Mouse (Mus musculus) activated CD4-positive, CD25-positive, alpha-beta regulatory T cell, adult 4 months (primary cell): ENCODE results near the gene Pgk1. TPM values are rescaled to one million over a fixed set of nuclear protein-coding genes. Genes with fewer than 3 reads are reported as not detected.
"Not testable (repeated sequence)": the region's sequence is repeated elsewhere in the genome, so short reads cannot be mapped to it uniquely, and the experiment has no call there.

ENCODE experiments used
- ATAC-seq: one replicate; pipeline ENCODE4 v1.8.0; 2017
- polyA plus RNA-seq, 2 experiments: library from polyadenylated mRNA; unstranded; fragments of 100-300 nt; shearing (Covaris generic); gene quantifications; one replicate each; pipeline ENCODE4 v1.2.1; 2017

Pgk1 gene
- polyA plus RNA-seq = 100 to 1,000 TPM; 156 to 220 TPM

DNA sequence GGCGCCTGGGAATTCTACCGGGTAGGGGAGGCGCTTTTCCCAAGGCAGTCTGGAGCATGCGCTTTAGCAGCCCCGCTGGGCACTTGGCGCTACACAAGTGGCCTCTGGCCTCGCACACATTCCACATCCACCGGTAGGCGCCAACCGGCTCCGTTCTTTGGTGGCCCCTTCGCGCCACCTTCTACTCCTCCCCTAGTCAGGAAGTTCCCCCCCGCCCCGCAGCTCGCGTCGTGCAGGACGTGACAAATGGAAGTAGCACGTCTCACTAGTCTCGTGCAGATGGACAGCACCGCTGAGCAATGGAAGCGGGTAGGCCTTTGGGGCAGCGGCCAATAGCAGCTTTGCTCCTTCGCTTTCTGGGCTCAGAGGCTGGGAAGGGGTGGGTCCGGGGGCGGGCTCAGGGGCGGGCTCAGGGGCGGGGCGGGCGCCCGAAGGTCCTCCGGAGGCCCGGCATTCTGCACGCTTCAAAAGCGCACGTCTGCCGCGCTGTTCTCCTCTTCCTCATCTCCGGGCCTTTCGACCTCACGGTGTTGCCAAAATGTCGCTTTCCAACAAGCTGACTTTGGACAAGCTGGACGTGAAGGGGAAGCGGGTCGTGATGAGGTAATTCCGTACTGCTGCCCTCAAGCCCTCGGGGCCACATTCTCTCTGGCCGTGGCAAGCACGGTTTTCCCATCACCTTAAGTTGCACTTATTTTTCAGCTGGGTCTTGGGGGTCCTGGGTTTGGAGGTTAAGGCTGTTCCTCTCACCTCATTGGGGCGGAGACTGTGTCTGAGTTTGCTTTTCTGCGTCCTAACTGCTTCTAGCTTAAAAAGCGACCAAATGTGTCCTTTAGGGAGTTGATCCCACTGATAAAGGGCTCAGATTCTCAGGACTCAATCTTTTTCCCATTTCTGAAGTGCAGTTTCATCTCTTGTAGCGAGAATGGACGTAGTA, at the start of gene Pgk1:
Gene Pgk1 (plus strand): TSS at position 388 of the 937 bp plus-strand sequence.
- ATAC-seq = peak; percentile 95

- no peak for ATAC-seq
These were observed 47.4 kb upstream of the Pgk1 start for GRCm38 (mm10) chrX:106139309-106140070.

GRCm38 (mm10) chrX:106142936-106143335, 44.0 kb upstream of the Pgk1 start, which contains the start of gene Tlr13:
Gene Tlr13 (plus strand): TSS chrX:106143204.
- no peak for ATAC-seq

GRCm38 (mm10) chrX:106148185-106148584, 38.7 kb upstream of the Pgk1 start:
- no peak for ATAC-seq

DNA sequence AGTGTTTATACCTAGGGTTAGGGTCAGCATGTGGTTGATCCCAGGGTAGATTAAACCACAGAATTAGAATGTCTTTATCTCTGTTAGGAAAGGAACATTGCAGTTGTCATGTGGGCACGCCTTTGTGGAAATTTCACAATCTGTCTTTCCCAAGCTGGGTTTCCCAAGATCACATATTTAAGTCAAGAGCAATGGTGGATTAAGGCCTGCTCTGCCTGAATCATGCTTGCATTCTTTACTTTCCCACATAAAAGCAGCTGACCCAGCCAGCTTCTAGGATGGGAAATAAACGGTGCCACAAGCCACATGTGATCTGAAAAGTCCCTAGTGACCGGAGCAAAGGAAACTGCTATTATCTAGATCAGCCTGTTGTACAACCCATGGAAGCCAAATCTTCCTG, 37.4 kb upstream of the Pgk1 start:
- no peak for ATAC-seq

DNA sequence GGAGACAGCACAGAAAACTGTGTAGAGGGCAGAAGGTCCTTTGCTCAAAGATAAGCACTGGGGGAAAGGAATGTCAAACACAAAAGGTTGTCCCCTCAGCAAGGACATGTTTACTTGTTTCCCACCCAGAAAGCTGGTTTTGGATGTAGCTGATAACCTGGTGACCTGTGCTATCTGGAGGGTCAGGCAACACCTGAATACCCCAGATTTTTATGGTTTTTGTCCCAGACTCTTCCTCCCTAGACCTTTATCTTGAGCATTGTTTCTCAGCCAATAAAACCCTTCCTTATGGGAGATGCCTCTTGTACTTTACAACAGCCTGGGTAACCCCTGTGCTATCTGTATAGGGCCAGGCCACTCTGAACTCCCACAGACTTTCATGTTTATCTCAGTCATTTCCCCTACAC, 32.7 kb upstream of the Pgk1 start:
- no peak for ATAC-seq

DNA sequence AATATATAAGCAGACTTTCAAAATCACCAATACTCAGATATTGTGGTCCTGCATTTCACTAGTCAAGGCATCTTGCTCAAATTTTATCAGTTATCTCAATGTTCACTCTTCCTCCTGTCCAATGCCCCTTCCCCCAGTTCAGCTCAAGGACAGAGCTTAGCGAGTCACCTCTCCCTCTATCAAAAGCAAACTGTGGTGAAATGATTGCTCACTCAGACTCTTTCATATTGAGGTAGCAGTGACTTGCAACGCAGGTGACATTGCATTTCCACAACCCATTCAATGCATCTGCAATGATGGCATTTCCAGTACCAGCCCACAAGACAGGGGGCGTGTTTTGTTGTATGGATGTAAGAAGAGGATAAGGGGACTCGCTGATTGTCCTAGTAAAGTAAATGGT, 31.0 kb upstream of the Pgk1 start:
- ATAC-seq = no peak

DNA sequence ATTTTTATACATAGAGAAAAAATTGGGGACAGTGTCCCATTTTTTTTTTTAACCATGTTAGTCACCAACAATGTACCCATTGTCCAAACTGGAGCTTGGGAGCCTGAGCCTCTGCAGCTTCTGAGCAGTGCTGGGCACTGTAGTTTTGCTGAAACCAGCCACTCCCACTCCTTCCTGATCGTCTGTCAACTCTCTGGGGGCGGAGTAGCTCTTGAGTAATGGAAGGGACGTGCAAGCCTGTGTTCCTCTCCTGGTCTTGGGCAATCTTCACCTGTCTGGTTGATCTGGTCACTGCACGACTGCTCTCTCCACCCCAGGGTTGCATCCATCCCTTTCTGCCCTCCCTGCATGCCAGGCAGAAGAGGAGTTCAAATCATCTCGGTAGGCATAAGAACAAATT, 22.9 kb upstream of the Pgk1 start:
- ATAC-seq = peak; percentile 61

DNA sequence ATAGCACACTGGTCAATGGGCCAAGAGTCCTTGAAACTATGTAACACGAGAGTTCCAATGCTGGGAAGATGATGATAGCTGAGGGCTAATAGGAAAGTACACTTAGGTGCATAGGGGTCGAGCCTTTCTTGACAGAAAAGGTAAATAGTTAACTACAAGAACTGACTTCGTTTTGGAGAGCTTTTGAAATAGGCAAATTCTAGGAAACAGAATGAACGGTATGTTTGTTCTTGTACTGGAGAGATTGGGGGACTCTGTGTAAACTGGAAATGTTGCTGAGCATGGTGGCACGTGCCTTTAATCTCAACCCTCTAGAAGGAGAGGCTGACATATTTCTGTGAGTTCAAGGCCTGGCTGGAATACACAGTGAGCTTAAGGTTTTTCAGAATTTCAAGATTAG, 22.3 kb upstream of the Pgk1 start:
- ATAC-seq = no peak

GRCm38 (mm10) chrX:106165089-106165488, 21.8 kb upstream of the Pgk1 start:
- peak; percentile 49 for ATAC-seq

GRCm38 (mm10) chrX:106171106-106171852, 15.6 kb upstream of the Pgk1 start:
- ATAC-seq = peak; percentile 84

- ATAC-seq = peak; percentile 59
These were observed 15.1 kb upstream of the Pgk1 start for GRCm38 (mm10) chrX:106171853-106172154.

- no peak for ATAC-seq
These were observed 10.6 kb upstream of the Pgk1 start for GRCm38 (mm10) chrX:106176331-106176730.

DNA sequence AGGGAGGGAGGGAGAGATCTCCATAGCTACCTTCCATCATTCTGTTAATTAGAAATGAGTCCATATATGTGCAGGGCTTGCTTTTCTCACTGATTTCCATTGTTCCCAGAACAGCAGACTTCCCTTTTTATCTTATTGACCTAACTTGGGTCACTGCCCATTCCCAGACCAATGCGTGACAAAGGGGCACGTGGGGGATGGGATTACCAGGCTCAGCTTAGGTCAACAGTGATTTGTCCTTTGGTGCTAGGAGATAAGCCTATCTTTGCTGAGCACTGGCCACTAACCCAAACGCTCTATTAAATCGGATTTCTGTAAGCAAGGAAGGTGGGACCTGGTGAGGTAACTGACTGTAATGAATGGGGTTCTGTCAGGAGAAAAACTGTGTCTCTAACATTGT, 2.6 kb upstream of the Pgk1 start:
- ATAC-seq = no peak

GRCm38 (mm10) chrX:106185706-106186105, 1.2 kb upstream of the Pgk1 start:
- no peak for ATAC-seq

DNA sequence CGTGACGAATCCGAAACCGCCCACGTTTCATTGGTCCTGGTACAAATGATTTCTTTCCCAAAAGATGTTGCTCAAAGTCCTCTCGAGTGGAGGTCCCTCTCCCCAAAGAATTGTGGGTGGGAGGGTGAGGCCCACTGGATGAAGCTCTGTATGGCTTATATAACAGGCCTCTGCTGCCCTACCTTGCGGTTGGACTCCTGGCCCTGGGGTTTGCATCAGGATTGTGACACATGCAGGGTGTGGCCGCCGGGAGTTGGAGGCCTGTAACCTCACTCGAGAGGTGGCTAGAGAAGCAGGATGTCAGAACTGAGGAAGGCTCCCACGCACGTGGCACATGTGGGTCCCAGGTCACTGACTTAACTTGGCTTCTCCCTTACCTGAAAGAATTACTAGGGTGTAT, 837 bp downstream of the Pgk1 start:
- peak; percentile 14 for ATAC-seq

DNA sequence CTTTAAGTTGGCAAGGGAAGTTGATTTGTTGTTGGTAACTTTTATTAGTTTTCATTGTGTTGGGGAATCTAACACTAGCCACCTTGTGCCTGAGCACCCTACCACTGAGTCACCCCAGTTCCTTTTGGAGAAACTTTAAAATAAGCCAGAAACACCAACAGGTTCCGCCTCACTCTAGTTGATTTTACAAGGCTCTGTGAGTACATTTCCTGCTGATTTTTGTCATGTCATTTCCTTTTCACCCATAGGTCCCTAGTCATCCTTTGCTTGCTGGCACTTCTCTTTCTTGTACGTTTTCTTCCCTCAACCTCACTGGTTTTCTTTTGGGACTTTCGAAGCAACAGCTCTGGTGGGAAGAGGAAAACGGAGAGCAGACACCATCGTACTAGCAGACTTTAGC, 2.5 kb downstream of the Pgk1 start:
- ATAC-seq = no peak

DNA sequence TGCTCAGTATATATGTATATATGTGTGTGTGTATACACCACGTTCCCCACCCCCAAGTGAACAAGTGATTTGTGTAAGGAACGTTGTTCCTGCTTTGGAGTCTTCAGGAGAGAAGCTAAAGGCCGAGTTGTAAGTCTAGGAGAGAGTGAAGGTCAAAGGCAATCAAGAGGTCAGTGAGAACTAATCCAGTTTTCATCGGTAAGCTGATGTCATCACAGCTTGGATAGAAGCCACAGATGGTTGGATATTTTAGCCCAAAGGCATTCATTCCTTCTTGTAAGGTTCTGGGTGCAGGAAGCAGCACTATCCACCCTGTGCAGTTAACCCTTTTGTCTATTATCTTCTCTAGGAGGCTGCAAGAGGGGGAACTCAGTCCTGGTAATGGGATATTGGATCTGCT, 3.2 kb downstream of the Pgk1 start:
- ATAC-seq = no peak

- not testable (repeated sequence) for ATAC-seq
These were observed 7.5 kb downstream of the Pgk1 start for GRCm38 (mm10) chrX:106194361-106194760.

DNA sequence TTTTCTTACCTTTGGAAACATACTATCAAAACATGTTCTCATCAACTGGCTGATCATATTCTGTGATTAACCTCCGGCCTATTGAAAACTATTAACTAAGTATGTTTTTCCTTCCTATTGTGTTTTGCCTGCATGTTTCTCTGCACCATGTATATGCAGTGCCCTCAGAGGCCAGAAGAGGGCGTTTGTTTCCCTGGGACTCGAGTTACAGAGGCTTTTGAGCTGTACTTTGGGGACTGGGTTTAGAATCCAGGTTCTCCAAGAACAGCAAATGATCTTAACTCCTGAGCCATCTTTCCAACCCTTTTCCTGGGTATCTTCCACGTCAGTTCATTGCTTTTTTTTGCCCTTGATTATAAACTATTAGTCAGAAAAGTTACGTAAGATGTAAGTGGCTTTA, 10.4 kb downstream of the Pgk1 start:
- ATAC-seq = no peak

DNA sequence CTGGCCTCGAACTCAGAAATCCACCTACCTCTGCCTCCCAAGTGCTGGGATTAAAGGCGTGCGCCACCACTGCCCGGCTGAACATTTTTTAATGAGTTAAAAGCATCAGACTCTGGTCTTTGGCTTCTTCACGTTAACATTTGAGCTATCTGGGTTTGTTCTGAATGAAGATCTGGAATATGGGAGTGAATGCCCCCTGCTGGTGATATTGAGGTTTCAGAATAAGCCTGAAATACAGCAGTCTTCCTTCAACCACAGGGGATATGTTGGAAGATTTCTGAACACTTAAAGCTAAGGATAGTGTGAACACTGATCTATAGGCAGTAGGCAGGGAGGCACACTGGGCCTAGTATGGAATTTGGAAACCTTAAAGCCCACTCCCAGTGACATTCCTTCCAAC, 12.0 kb downstream of the Pgk1 start:
- ATAC-seq = no peak

DNA sequence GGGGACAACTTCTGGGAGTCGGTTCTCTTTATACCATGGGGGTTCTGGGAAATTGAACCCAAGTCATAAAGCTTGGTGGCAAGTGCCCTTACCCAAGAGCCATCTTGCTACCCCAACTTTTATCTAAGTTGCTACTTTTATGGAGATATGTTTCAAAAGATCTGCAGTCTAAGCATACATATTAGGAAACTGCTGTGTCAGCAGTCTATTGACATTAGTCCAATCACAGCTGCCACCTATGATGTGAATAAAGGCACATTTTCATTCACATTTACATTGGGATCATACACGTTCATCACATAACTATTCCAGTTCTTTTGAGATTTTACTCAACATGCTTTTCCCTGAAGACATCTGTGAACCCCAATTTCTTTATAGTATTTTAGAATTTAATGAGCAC, 22.2 kb downstream of the Pgk1 start:
- ATAC-seq = no peak
